Mouse (Mus musculus): ENCODE data around the gene BC005624. TPM values are rescaled to one million over a fixed set of nuclear protein-coding genes. Genes with fewer than 3 reads are reported as not detected.
A peak's percentile ranks its signal among the peaks of the same experiment; 100 is the strongest.
"Not testable (repeated sequence)": the region's sequence is repeated elsewhere in the genome, so short reads cannot be mapped to it uniquely, and the experiment has no call there.

BC005624 gene
- polyA plus RNA-seq, 1 experiment from 2014 or later: 28.2 TPM

- Histone ChIP-seq H3K36me3 (ENCODE audit: control insufficient read depth, insufficient read depth) (no peaks in the 10 kb centered on the region), H3K9me3 (ENCODE audit: control insufficient read depth) (no peaks in the 10 kb centered on the region), H3K27me3 (replicated peaks; ENCODE audit: control insufficient read depth, insufficient read depth, low read length) (no peaks in the 10 kb centered on the region), H3K9ac (ENCODE audit: low read depth, low read length) (no peak overlapping the region), H3K4me1 (replicated peaks; ENCODE audit: control insufficient read depth, insufficient read depth, low read length) (0 out of 2 replicates have a peak, but pooled peaks cover 4% of the 10 kb centered on the region), H3K4me2 (replicated peaks; ENCODE audit: low read depth) (no peak overlapping the region), H3K4me3 (ENCODE audit: low read depth, low read length) (no peak overlapping the region), H3K27ac (ENCODE audit: low read depth, low read length) (no peak overlapping the region)
- peak; percentile 94 for TF ChIP-seq CTCF (IDR thresholded peaks at IDR 0.05; ENCODE audit: low read depth)
- 21% methylated on average over 7 of the region's 7 CpGs for WGBS
- no peak for ATAC-seq
Measured at GRCm38 (mm10) chr2:30933917-30934450, 48.0 kb downstream of the BC005624 start.

- 75% methylated on average over 6 of the region's 6 CpGs for WGBS
- Histone ChIP-seq H3K9me3 (ENCODE audit: control insufficient read depth) (no peaks in the 10 kb centered on the region), H3K4me1 (replicated peaks; ENCODE audit: control insufficient read depth, insufficient read depth, low read length) (0 out of 2 replicates have a peak, but pooled peaks cover 4% of the 10 kb centered on the region), H3K4me2 (replicated peaks; ENCODE audit: low read depth) (no peak overlapping the region), H3K27me3 (replicated peaks; ENCODE audit: control insufficient read depth, insufficient read depth, low read length) (no peaks in the 10 kb centered on the region), H3K9ac (ENCODE audit: low read depth, low read length) (no peak overlapping the region), H3K4me3 (ENCODE audit: low read depth, low read length) (no peak overlapping the region), H3K27ac (ENCODE audit: low read depth, low read length) (no peak overlapping the region), H3K36me3 (ENCODE audit: control insufficient read depth, insufficient read depth) (no peaks in the 10 kb centered on the region)
- ATAC-seq: no peak
- TF ChIP-seq CTCF (IDR thresholded peaks at IDR 0.05; ENCODE audit: low read depth): no peak
Measured at GRCm38 (mm10) chr2:30933032-30933431, 49.0 kb downstream of the BC005624 start.

DNA sequence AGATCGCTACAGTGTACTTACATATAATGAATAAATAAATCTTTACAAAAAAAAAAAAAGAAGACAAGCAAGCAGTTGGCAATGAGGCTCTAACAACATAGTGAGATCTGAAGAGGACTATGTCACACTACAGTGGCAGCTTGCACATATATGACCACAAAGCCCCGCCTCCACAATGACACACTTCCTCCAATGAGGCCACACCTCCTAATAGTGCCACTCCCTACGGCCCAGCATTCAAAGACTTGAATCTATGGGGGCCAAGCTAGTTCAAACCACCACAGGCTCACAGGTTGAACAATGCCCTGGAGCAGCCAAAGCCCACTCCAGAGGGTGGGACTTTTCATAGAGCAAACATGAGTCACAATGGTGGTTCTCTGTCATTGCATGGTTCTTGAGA, 50.1 kb downstream of the BC005624 start:
- H3K36me3 ChIP-seq (ENCODE audit: control insufficient read depth, insufficient read depth): no peaks in the 10 kb centered on the region
- WGBS: 80% methylated on average over 3 of the region's 3 CpGs
- no peak overlapping the region for H3K9ac ChIP-seq (ENCODE audit: low read depth, low read length)
- H3K4me1 ChIP-seq (replicated peaks; ENCODE audit: control insufficient read depth, insufficient read depth, low read length): 0 out of 2 replicates have a peak, but pooled peaks cover 4% of the 10 kb centered on the region
- H3K9me3 ChIP-seq (ENCODE audit: control insufficient read depth): no peaks in the 10 kb centered on the region
- H3K4me3 ChIP-seq (ENCODE audit: low read depth, low read length): no peak overlapping the region
- no peak overlapping the region for H3K27ac ChIP-seq (ENCODE audit: low read depth, low read length)
- ATAC-seq: no peak
- no peaks in the 10 kb centered on the region for H3K27me3 ChIP-seq (replicated peaks; ENCODE audit: control insufficient read depth, insufficient read depth, low read length)
- TF ChIP-seq CTCF (IDR thresholded peaks at IDR 0.05; ENCODE audit: low read depth): no peak
- no peak overlapping the region for H3K4me2 ChIP-seq (replicated peaks; ENCODE audit: low read depth)

GRCm38 (mm10) chr2:30930846-30931245, 51.2 kb downstream of the BC005624 start:
- not testable (repeated sequence) for H3K4me1 ChIP-seq (replicated peaks; ENCODE audit: control insufficient read depth, insufficient read depth, low read length); H3K27me3 ChIP-seq (replicated peaks; ENCODE audit: control insufficient read depth, insufficient read depth, low read length); ATAC-seq; H3K4me3 ChIP-seq (ENCODE audit: low read depth, low read length); H3K36me3 ChIP-seq (ENCODE audit: control insufficient read depth, insufficient read depth); H3K27ac ChIP-seq (ENCODE audit: low read depth, low read length); H3K9me3 ChIP-seq (ENCODE audit: control insufficient read depth); H3K9ac ChIP-seq (ENCODE audit: low read depth, low read length); H3K4me2 ChIP-seq (replicated peaks; ENCODE audit: low read depth)
- 92% methylated on average over 2 of the region's 2 CpGs for WGBS

DNA sequence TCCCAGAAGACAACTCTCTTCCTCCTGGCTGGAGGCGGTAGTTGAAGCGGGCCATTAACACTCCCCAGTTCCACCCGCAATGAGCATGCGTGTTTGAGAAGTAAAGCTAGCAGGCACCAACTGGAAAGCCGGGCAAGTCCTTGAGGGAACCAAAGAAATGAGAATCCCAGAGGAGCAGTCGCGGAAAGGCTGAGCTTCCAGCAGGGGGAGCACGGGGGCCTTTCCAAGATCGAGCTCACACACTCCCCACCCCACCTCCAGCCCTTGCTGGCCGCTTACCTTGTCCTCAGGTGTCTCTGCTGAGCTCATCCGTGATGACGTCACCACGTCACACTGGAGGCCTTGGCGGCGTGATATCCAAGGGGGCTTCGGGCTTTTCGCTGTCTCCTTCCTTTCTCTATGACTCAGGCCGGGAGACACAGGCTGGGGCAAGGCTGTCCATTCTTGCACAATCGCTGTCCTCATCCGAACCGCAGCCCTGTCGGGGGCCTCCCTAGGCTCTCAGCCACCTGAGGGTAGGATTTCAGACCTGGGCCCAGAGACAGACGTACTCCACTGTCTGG, 52.4 kb downstream of the BC005624 start, which contains the start of gene Ptges:
TSS of gene Ptges (minus strand) at position 381 of the 563 bp plus-strand sequence.
- Histone ChIP-seq H3K4me1 (replicated peaks; ENCODE audit: control insufficient read depth, insufficient read depth, low read length) (0 out of 2 replicates have a peak, but pooled peaks cover 4% of the 10 kb centered on the region), H3K27ac (ENCODE audit: low read depth, low read length) (peak within 1 kb of the TSS; percentile 35), H3K4me2 (replicated peaks; ENCODE audit: low read depth) (peak within 1 kb of the TSS; percentile 72), H3K9me3 (ENCODE audit: control insufficient read depth) (no peaks in the 10 kb centered on the region), H3K9ac (ENCODE audit: low read depth, low read length) (peak within 1 kb of the TSS; percentile 26), H3K36me3 (ENCODE audit: control insufficient read depth, insufficient read depth) (no peaks in the 10 kb centered on the region), H3K27me3 (replicated peaks; ENCODE audit: control insufficient read depth, insufficient read depth, low read length) (no peaks in the 10 kb centered on the region), H3K4me3 (ENCODE audit: low read depth, low read length) (peak within 1 kb of the TSS; percentile 23)
- peak; percentile 84 for TF ChIP-seq CTCF (IDR thresholded peaks at IDR 0.05; ENCODE audit: low read depth)
- under 1% methylated on average over 23 of the region's 23 CpGs for WGBS
- ATAC-seq: peak; percentile 55

GRCm38 (mm10) chr2:30928893-30929482, 53.0 kb downstream of the BC005624 start:
- TF ChIP-seq CTCF (IDR thresholded peaks at IDR 0.05; ENCODE audit: low read depth): no peak
- Histone ChIP-seq H3K4me3 (ENCODE audit: low read depth, low read length) (peak overlapping the region; percentile 23), H3K9ac (ENCODE audit: low read depth, low read length) (peak overlapping the region; percentile 26; the same call in 1 of the 2 replicates), H3K27ac (ENCODE audit: low read depth, low read length) (peak overlapping the region; percentile 35), H3K36me3 (ENCODE audit: control insufficient read depth, insufficient read depth) (no peaks in the 10 kb centered on the region), H3K9me3 (ENCODE audit: control insufficient read depth) (no peaks in the 10 kb centered on the region), H3K4me2 (replicated peaks; ENCODE audit: low read depth) (peak overlapping the region; percentile 72), H3K4me1 (replicated peaks; ENCODE audit: control insufficient read depth, insufficient read depth, low read length) (0 out of 2 replicates have a peak, but pooled peaks cover 4% of the 10 kb centered on the region), H3K27me3 (replicated peaks; ENCODE audit: control insufficient read depth, insufficient read depth, low read length) (peaks cover 3% of the 10 kb centered on the region; the same call in 1 of the 2 replicates)
- WGBS: 22% methylated on average over 12 of the region's 12 CpGs
- ATAC-seq: peak; percentile 48

All from intestine, postnatal 0 days (tissue).